Mouse (Mus musculus): Measurements from ENCODE around the gene Ptpn5.

The Ptpn5 gene

GRCm38 (mm10) chr7:47056273-47056672 is 77.2 kb downstream of the Ptpn5 start:
- DNase-seq (ENCODE audit: low spot score in 2 of 2): no peak

GRCm38 (mm10) chr7:47055744-47056143 is 77.7 kb downstream of the Ptpn5 start:
- no peak for DNase-seq (ENCODE audit: low spot score in 2 of 2)

- DNase-seq (ENCODE audit: low spot score in 2 of 2): no peak
Observed at GRCm38 (mm10) chr7:47054666-47055065, 78.8 kb downstream of the Ptpn5 start.

GRCm38 (mm10) chr7:47053287-47053686 is 80.2 kb downstream of the Ptpn5 start:
- no peak for DNase-seq (ENCODE audit: low spot score in 2 of 2)

GRCm38 (mm10) chr7:47052276-47052675 is 81.2 kb downstream of the Ptpn5 start:
- no peak for DNase-seq (ENCODE audit: low spot score in 2 of 2)

GRCm38 (mm10) chr7:47051404-47052151 is 81.9 kb downstream of the Ptpn5 start:
- peak; percentile 39 to 42 for DNase-seq (ENCODE audit: low spot score in 2 of 2)

GRCm38 (mm10) chr7:47050766-47051165 is 82.7 kb downstream of the Ptpn5 start:
- DNase-seq (ENCODE audit: low spot score in 2 of 2): peak; percentile 64 to 74

- peak; percentile 94 to 98 for DNase-seq (ENCODE audit: low spot score in 2 of 2)
Observed at GRCm38 (mm10) chr7:47050366-47050765, 83.1 kb downstream of the Ptpn5 start, which contains the start of gene Tmem86a. TSS of gene Tmem86a (plus strand) at chr7:47050601.

GRCm38 (mm10) chr7:47042823-47043490 is 90.5 kb downstream of the Ptpn5 start:
- DNase-seq (ENCODE audit: low spot score in 2 of 2): no peak

- DNase-seq (ENCODE audit: low spot score in 2 of 2): no peak
Observed at GRCm38 (mm10) chr7:47042121-47042520, 91.4 kb downstream of the Ptpn5 start.

GRCm38 (mm10) chr7:47041706-47042105 is 91.8 kb downstream of the Ptpn5 start:
- no peak for DNase-seq (ENCODE audit: low spot score in 2 of 2)

GRCm38 (mm10) chr7:47035426-47035825 is 98.1 kb downstream of the Ptpn5 start:
- no peak for DNase-seq (ENCODE audit: low spot score in 2 of 2)

GRCm38 (mm10) chr7:47034785-47035384 is 98.6 kb downstream of the Ptpn5 start:
- no peak for DNase-seq (ENCODE audit: low spot score in 2 of 2)

- DNase-seq (ENCODE audit: low spot score in 2 of 2): no peak
Observed at GRCm38 (mm10) chr7:47031371-47031770, 102.1 kb downstream of the Ptpn5 start.

GRCm38 (mm10) chr7:47030517-47031193 is 102.8 kb downstream of the Ptpn5 start:
- DNase-seq (ENCODE audit: low spot score in 2 of 2): no peak
